Mouse (Mus musculus): ENCODE measurements around the gene Trim80. TPM values are rescaled to one million over a fixed set of nuclear protein-coding genes. Genes with fewer than 3 reads are reported as not detected.
A peak's percentile ranks its signal among the peaks of the same experiment; 100 is the strongest.
"Not testable (repeated sequence)": the region's sequence is repeated elsewhere in the genome, so short reads cannot be mapped to it uniquely, and the experiment has no call there.

Gene Trim80
- total RNA-seq, 2 experiments from 2014 or later = 0.20 TPM; not detected in 1

GRCm38 (mm10) chr11:115490441-115491355 lies 50.4 kb downstream of the Trim80 start:
- no peak for DNase-seq
- intact Hi-C loops (cut with DNase I) = no loop called here

- peak; percentile 81 for DNase-seq
- intact Hi-C loops (cut with DNase I) = no loop called here
Measured at GRCm38 (mm10) chr11:115491356-115492083, 51.2 kb downstream of the Trim80 start, which contains the start of gene Nt5c. TSS of gene Nt5c (minus strand) at chr11:115491862.

GRCm38 (mm10) chr11:115492387-115492786 lies 52.0 kb downstream of the Trim80 start:
- DNase-seq = no peak
- intact Hi-C loops (cut with DNase I) = no loop called here

GRCm38 (mm10) chr11:115496559-115496958 lies 56.2 kb downstream of the Trim80 start:
- intact Hi-C loops (cut with DNase I); DNase-seq: not testable (repeated sequence)

Small RNAs within 50 kb of the gene (microRNA-seq; reads per million reads assigned to microRNA genes)
- gene Mir3968 = 0.90 reads per million

Other genes with a start within 250 kb of the Trim80 start
- gene Grin2c, start 173.3 kb upstream of the Trim80 start, total RNA-seq (2021) = 1 to 10 TPM; 1.4 to 2.0 TPM
- gene Fdxr, start 163.5 kb upstream of the Trim80 start, total RNA-seq (2021) = 10 to 100 TPM; 24.4 to 25.8 TPM
- 1 to 10 TPM; 2.9 to 4.1 TPM for gene Fads6, start 142.9 kb upstream of the Trim80 start, total RNA-seq (2021)
- gene Otop2, start 133.4 kb upstream of the Trim80 start, total RNA-seq (2021) = not detected
- gene Ush1g, start 118.5 kb upstream of the Trim80 start, total RNA-seq (2021) = under 1 TPM in 1 of 2 experiments, not detected in 1; 0.24 TPM
- gene Otop3, start 105.8 kb upstream of the Trim80 start, total RNA-seq (2021) = under 1 TPM in 1 of 2 experiments, not detected in 1; 0.42 TPM
- 10 to 100 TPM; 72.7 to 80.6 TPM for gene Hid1, start 72.8 kb upstream of the Trim80 start, total RNA-seq (2021)
- 10 to 100 TPM; 31.4 to 33.1 TPM for gene Cdr2l, start 58.6 kb upstream of the Trim80 start, total RNA-seq (2021)
- 100 to 1,000 TPM in 1 of 2 experiments, 10 to 100 TPM in 1; 97.9 to 109 TPM for gene Mrpl58, start 36.8 kb upstream of the Trim80 start, total RNA-seq (2021)
- 100 to 1,000 TPM; 290 to 310 TPM for gene Atp5h, start 20.6 kb upstream of the Trim80 start, total RNA-seq (2021)
- gene Kctd2, start 20.4 kb upstream of the Trim80 start, total RNA-seq (2021) = 10 to 100 TPM; 47.7 to 52.9 TPM
- not detected for gene Slc16a5, start 21.9 kb downstream of the Trim80 start, total RNA-seq (2021)
- gene Armc7, start 35.1 kb downstream of the Trim80 start, total RNA-seq (2021) = 10 to 100 TPM in 1 of 2 experiments, 1 to 10 TPM in 1; 9.9 to 10.2 TPM
- gene Nt5c, start 51.3 kb downstream of the Trim80 start, total RNA-seq (2021) = 10 to 100 TPM; 57.4 to 70.8 TPM
- 100 to 1,000 TPM; 803 to 865 TPM for gene Jpt1, start 73.8 kb downstream of the Trim80 start, total RNA-seq (2021)
- 100 to 1,000 TPM; 439 to 466 TPM for gene Sumo2, start 95.7 kb downstream of the Trim80 start, total RNA-seq (2021)
- gene Nup85, start 123.9 kb downstream of the Trim80 start, total RNA-seq (2021) = 10 to 100 TPM; 66.6 to 73.4 TPM
- gene Mrps7, start 163.4 kb downstream of the Trim80 start, total RNA-seq (2021) = 10 to 100 TPM; 43.0 to 44.1 TPM
- gene Gga3, start 163.5 kb downstream of the Trim80 start, total RNA-seq (2021) = 10 to 100 TPM; 83.9 to 85.2 TPM
- 10 to 100 TPM; 13.3 to 14.1 TPM for gene Mif4gd, start 172.4 kb downstream of the Trim80 start, total RNA-seq (2021)
- 10 to 100 TPM; 55.3 to 56.6 TPM for gene Slc25a19, start 187.8 kb downstream of the Trim80 start, total RNA-seq (2021)